Mouse (Mus musculus): ENCODE data around the gene Nabp2.

DNA sequence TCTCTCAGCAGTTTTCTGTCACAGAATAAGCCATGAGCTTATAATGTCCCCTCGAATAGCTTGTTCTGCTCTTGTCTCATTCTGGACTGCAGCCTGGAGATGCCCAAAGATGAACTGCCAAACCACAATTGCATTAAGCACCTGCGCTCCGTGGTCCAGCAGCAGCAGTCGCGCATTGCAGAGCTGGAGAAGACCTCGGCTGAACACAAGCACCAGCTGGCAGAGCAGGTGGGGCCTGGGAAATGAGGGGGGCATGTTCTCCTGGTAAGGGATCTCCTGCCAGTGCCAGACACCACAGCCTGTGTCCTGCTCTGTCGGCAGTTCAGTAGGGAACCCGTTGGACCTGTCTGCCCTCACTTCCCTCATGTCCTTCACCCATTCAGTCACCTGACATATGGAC lies 25.1 kb upstream of the Nabp2 start:
- TF ChIP-seq TAL1 (IDR thresholded peaks at IDR 0.05; ENCODE audit: low read length) (no peak), GATA1 (IDR thresholded peaks at IDR 0.05; ENCODE audit: low read length) (no peak)

All from erythroblast, embryonic 14.5 days (primary cell).